Mouse (Mus musculus) intestine, embryonic 14.5 days (tissue): ENCODE results near the gene Rps29. TPM values are rescaled to one million over a fixed set of nuclear protein-coding genes. Genes with fewer than 3 reads are reported as not detected.

Experiments
- ATAC-seq: fragments of 200-750 bp; cut with Nextera tagmentation; replicated peaks from 2 replicates; pipeline ENCODE4 v1.8.0; 2017; ENCODE audit warnings: low read depth, moderate number of reproducible peaks, moderate TSS enrichment, moderate library complexity; ENCODE audit not compliant: low FRiP score, low TSS enrichment
- DNase-seq: peaks from one replicate; pipeline ENCODE4 v3.0.0-alpha.2; 2018; ENCODE audit warnings: low spot score
- H3K27ac ChIP-seq: fragments of 300-500 bp; sonication (generic); 2 replicates; pipeline ENCODE4 v1.5.1; 2014; ENCODE audit warnings: low read depth, mild to moderate bottlenecking, control low read depth
- H3K27me3 ChIP-seq: fragments of 300-500 bp; sonication (generic); replicated peaks from 2 replicates; pipeline ENCODE4 v1.6.1; 2014; ENCODE audit warnings: low read length, control low read depth; ENCODE audit not compliant: control insufficient read depth, insufficient read depth
- H3K36me3 ChIP-seq: fragments of 300-500 bp; sonication (generic); 2 replicates; pipeline ENCODE4 v1.6.1; 2014; ENCODE audit warnings: low read length, control low read depth; ENCODE audit not compliant: control insufficient read depth, insufficient read depth
- H3K4me1 ChIP-seq: fragments of 300-500 bp; sonication (generic); replicated peaks from 2 replicates; pipeline ENCODE4 v1.6.1; 2014; ENCODE audit warnings: low read length, control low read depth, mixed read lengths; ENCODE audit not compliant: control insufficient read depth, insufficient read depth
- H3K4me2 ChIP-seq: fragments of 300-500 bp; sonication (generic); 2 replicates; pipeline ENCODE4 v1.6.1; 2014; ENCODE audit warnings: low read length
- H3K4me3 ChIP-seq: fragments of 300-500 bp; sonication (generic); 2 replicates; pipeline ENCODE4 v1.5.1; 2014; ENCODE audit warnings: low read depth, low read length, control low read depth, mixed read lengths
- H3K9ac ChIP-seq: fragments of 300-500 bp; sonication (generic); 2 replicates; pipeline ENCODE4 v1.6.1; 2014; ENCODE audit warnings: mild to moderate bottlenecking, low read length
- H3K9me3 ChIP-seq: fragments of 300-500 bp; sonication (generic); 2 replicates; pipeline ENCODE4 v1.6.1; 2016; ENCODE audit warnings: low read length, control low read depth; ENCODE audit not compliant: control insufficient read depth
- WGBS: fragments of 180-500 bp; shearing (Covaris S2); extraction: QIAGEN DNeasy Blood & Tissue Kit; methylation state at CpG from one replicate; pipeline ENCODE4 v1.1.7; 2014; 5-methylcytosine and 5-hydroxymethylcytosine counted together
- polyA plus RNA-seq: library from polyadenylated mRNA; unstranded; fragments of >200 nt; fragmentation: Nextera tagmentation; extraction: Ambion mirVana; gene quantifications from 2 replicates; pipeline ENCODE4 v1.2.1, GENCODE M21; 2014

Rps29 gene
- polyA plus RNA-seq, 1 experiment from 2014 or later, result 2,401 TPM

GRCm38 (mm10) chr12:69150049-69150448, 8.9 kb downstream of the Rps29 start:
- ATAC-seq, result no peak

GRCm38 (mm10) chr12:69147166-69147735, 11.7 kb downstream of the Rps29 start:
- Histone ChIP-seq H3K9me3 (no peaks in the 10 kb centered on the region), H3K4me2 (no peak overlapping the region), H3K4me1 (no peaks in the 10 kb centered on the region), H3K9ac (no peak overlapping the region), H3K36me3 (no peaks in the 10 kb centered on the region), H3K27me3 (no peaks in the 10 kb centered on the region), H3K27ac (no peak overlapping the region), H3K4me3 (no peak overlapping the region)
- ATAC-seq (no peak), DNase-seq (no peak)
- WGBS, result 88% methylated on average over 5 of the region's 5 CpGs

More at GRCm38 (mm10) chr12:69150049-69150448, 8.9 kb downstream of the Rps29 start:
- WGBS, result 59% methylated on average over 13 of the region's 13 CpGs
- no peak overlapping the region for H3K27ac ChIP-seq
- no peak overlapping the region for H3K9ac ChIP-seq
- H3K4me1 ChIP-seq, result no peaks in the 10 kb centered on the region
- H3K4me2 ChIP-seq, result no peak overlapping the region
- H3K9me3 ChIP-seq, result no peaks in the 10 kb centered on the region
- no peaks in the 10 kb centered on the region for H3K36me3 ChIP-seq
- no peaks in the 10 kb centered on the region for H3K27me3 ChIP-seq
- no peak for DNase-seq
- H3K4me3 ChIP-seq, result no peak overlapping the region

GRCm38 (mm10) chr12:69143460-69143859, 15.5 kb downstream of the Rps29 start:
- Histone ChIP-seq H3K27me3 (no peaks in the 10 kb centered on the region), H3K9me3 (no peaks in the 10 kb centered on the region), H3K27ac (no peak overlapping the region), H3K9ac (no peak overlapping the region), H3K4me2 (no peak overlapping the region), H3K4me3 (no peak overlapping the region), H3K36me3 (no peaks in the 10 kb centered on the region), H3K4me1 (no peaks in the 10 kb centered on the region)
- ATAC-seq (no peak), DNase-seq (no peak)
- 83% methylated on average over 6 of the region's 6 CpGs for WGBS

- H3K4me2 ChIP-seq, result no peak overlapping the region
- no peaks in the 10 kb centered on the region for H3K4me1 ChIP-seq
- ATAC-seq, result peak; percentile 65; the same call in 1 of the 2 replicates
- H3K4me3 ChIP-seq, result no peak overlapping the region
- H3K36me3 ChIP-seq, result no peaks in the 10 kb centered on the region
- no peak overlapping the region for H3K9ac ChIP-seq
- no peak overlapping the region for H3K27ac ChIP-seq
- no peaks in the 10 kb centered on the region for H3K27me3 ChIP-seq
- H3K9me3 ChIP-seq, result no peaks in the 10 kb centered on the region
- 86% methylated on average over 7 of the region's 7 CpGs for WGBS
- no peak for DNase-seq
These were observed 19.1 kb downstream of the Rps29 start for GRCm38 (mm10) chr12:69139841-69140240.

- H3K4me3 ChIP-seq, result no peak overlapping the region
- no peaks in the 10 kb centered on the region for H3K9me3 ChIP-seq
- no peak overlapping the region for H3K4me2 ChIP-seq
- H3K36me3 ChIP-seq, result no peaks in the 10 kb centered on the region
- ATAC-seq (no peak), DNase-seq (no peak)
- WGBS, result 89% methylated on average over 3 of the region's 3 CpGs
- no peaks in the 10 kb centered on the region for H3K27me3 ChIP-seq
- no peaks in the 10 kb centered on the region for H3K4me1 ChIP-seq
- no peak overlapping the region for H3K9ac ChIP-seq
- H3K27ac ChIP-seq, result no peak overlapping the region
These were observed 19.8 kb downstream of the Rps29 start for GRCm38 (mm10) chr12:69139201-69139600.

GRCm38 (mm10) chr12:69131981-69132380, 27.0 kb downstream of the Rps29 start:
- no peak overlapping the region for H3K4me3 ChIP-seq
- ATAC-seq (no peak), DNase-seq (peak; percentile 55)
- H3K4me2 ChIP-seq, result no peak overlapping the region
- H3K27ac ChIP-seq, result no peak overlapping the region
- H3K9ac ChIP-seq, result no peak overlapping the region
- no peaks in the 10 kb centered on the region for H3K4me1 ChIP-seq
- H3K9me3 ChIP-seq, result no peaks in the 10 kb centered on the region
- WGBS, result 10% methylated on average over 10 of the region's 10 CpGs
- no peaks in the 10 kb centered on the region for H3K36me3 ChIP-seq
- H3K27me3 ChIP-seq, result no peaks in the 10 kb centered on the region

GRCm38 (mm10) chr12:69131267-69131666, 27.7 kb downstream of the Rps29 start:
- WGBS, result 86% methylated on average over 6 of the region's 6 CpGs
- H3K9ac ChIP-seq, result no peak overlapping the region

GRCm38 (mm10) chr12:69130486-69130885, 28.5 kb downstream of the Rps29 start:
- Histone ChIP-seq H3K9me3 (no peaks in the 10 kb centered on the region), H3K4me3 (no peak overlapping the region), H3K4me1 (no peaks in the 10 kb centered on the region), H3K4me2 (peak overlapping the region; percentile 32), H3K9ac (no peak overlapping the region), H3K27ac (no peak overlapping the region), H3K27me3 (no peaks in the 10 kb centered on the region), H3K36me3 (no peaks in the 10 kb centered on the region)
- no peak for DNase-seq
- WGBS, result 77% methylated on average over 12 of the region's 12 CpGs
- ATAC-seq, result no peak

More at GRCm38 (mm10) chr12:69131267-69131666, 27.7 kb downstream of the Rps29 start:
- Histone ChIP-seq H3K27me3 (no peaks in the 10 kb centered on the region), H3K27ac (no peak overlapping the region), H3K9me3 (no peaks in the 10 kb centered on the region), H3K4me3 (no peak overlapping the region), H3K4me1 (no peaks in the 10 kb centered on the region), H3K36me3 (no peaks in the 10 kb centered on the region), H3K4me2 (no peak overlapping the region)
- no peak for DNase-seq
- ATAC-seq, result no peak

GRCm38 (mm10) chr12:69129634-69130310, 29.2 kb downstream of the Rps29 start:
- ATAC-seq, result no peak
- WGBS, result 40% methylated on average over 18 of the region's 18 CpGs

More at GRCm38 (mm10) chr12:69129634-69130310, 29.2 kb downstream of the Rps29 start:
- Histone ChIP-seq H3K4me2 (peak overlapping the region; percentile 32), H3K9ac (no peak overlapping the region), H3K36me3 (no peaks in the 10 kb centered on the region), H3K4me1 (no peaks in the 10 kb centered on the region), H3K4me3 (no peak overlapping the region), H3K27ac (no peak overlapping the region), H3K9me3 (no peaks in the 10 kb centered on the region), H3K27me3 (no peaks in the 10 kb centered on the region)
- no peak for DNase-seq
